11 mouse cellular contexts compared by ENCODE assay signal in genomic region chr19:40299983-40300759, GRCm38 (mm10). TPM values are rescaled to one million over a fixed set of nuclear protein-coding genes. Genes with fewer than 3 reads are reported as not detected.
DNase-seq lines count a peak whose midpoint lies in the region; ATAC-seq and TF ChIP-seq lines count a peak whose summit lies in the region.
"Had no signal": no experiment of that assay in that cellular context is flagged by ENCODE, and none has a peak within 500 bp of the region (broad histone marks: within the 10 kb centered on the region; RNA-seq: fewer than 3 reads in every experiment).

No protein-coding gene starts in this region.

- no peak for DNase-seq in hindbrain, embryonic 11.5 days (ENCODE audit: low spot score)
- peak; percentile 9 for DNase-seq in CD4-positive helper T cell, adult 2 months (ENCODE audit: low read depth, low spot score)
- peak; percentile 37 to 70 for DNase-seq in frontal cortex, postnatal 14 days (ENCODE audit: low spot score in 2 of 2)
- no peak for DNase-seq in midbrain, postnatal 0 days (ENCODE audit: low spot score)
- no peak for DNase-seq in thymus, postnatal 14 days

- TF ChIP-seq CTCF in midbrain, postnatal 0 days (IDR thresholded peaks at IDR 0.05): no peak

- H3K9ac ChIP-seq in hindbrain, embryonic 13.5 days: no peak overlapping the region
- no peak overlapping the region for H3K9ac ChIP-seq in hindbrain, embryonic 11.5 days (ENCODE audit: low read depth, low read length)
- H3K9ac ChIP-seq in midbrain, postnatal 0 days (replicated peaks; ENCODE audit: low read length, poor library complexity, severe bottlenecking): no peak overlapping the region
- H3K9ac ChIP-seq in liver, embryonic 12.5 days: no peak overlapping the region
- no peak overlapping the region for H3K9ac ChIP-seq in intestine, embryonic 16.5 days (ENCODE audit: low read depth, low read length)
- H3K9ac ChIP-seq: heart, embryonic 15.5 days; kidney, embryonic 15.5 days had no signal

- H3K4me2 ChIP-seq in hindbrain, embryonic 13.5 days: no peak overlapping the region
- no peak overlapping the region for H3K4me2 ChIP-seq in hindbrain, embryonic 11.5 days (replicated peaks; ENCODE audit: low read depth, low read length)
- H3K4me2 ChIP-seq in midbrain, postnatal 0 days (ENCODE audit: low read depth, low read length, poor library complexity, severe bottlenecking): no peak overlapping the region
- H3K4me2 ChIP-seq in liver, embryonic 12.5 days: no peak overlapping the region
- H3K4me2 ChIP-seq in intestine, embryonic 16.5 days (ENCODE audit: low read depth, low read length): no peak overlapping the region
- H3K4me2 ChIP-seq: heart, embryonic 15.5 days; kidney, embryonic 15.5 days had no signal

- ATAC-seq in hindbrain, embryonic 13.5 days (ENCODE audit: low FRiP score): 0 out of 2 replicates have a peak, but pooled peaks have one; percentile 44
- no peak for ATAC-seq in hindbrain, embryonic 11.5 days (ENCODE audit: low FRiP score)
- ATAC-seq in midbrain, postnatal 0 days (ENCODE audit: low FRiP score): no peak
- ATAC-seq in liver, embryonic 12.5 days: no peak
- ATAC-seq in intestine, embryonic 16.5 days: no peak

- WGBS in hindbrain, embryonic 13.5 days: 75% methylated on average over 12 of the region's 12 CpGs
- 86% methylated on average over 12 of the region's 12 CpGs for WGBS in hindbrain, embryonic 11.5 days
- 60% methylated on average over 12 of the region's 12 CpGs for whole genome bisulfite sequencing in midbrain, postnatal 0 days
- 64% methylated on average over 12 of the region's 12 CpGs for WGBS in liver, embryonic 12.5 days (ENCODE audit: insufficient replicate concordance)
- WGBS in intestine, embryonic 16.5 days: 79% methylated on average over 12 of the region's 12 CpGs

- H3K4me1 ChIP-seq in hindbrain, embryonic 13.5 days (replicated peaks): peaks cover 24% of the 10 kb centered on the region
- no peaks in the 10 kb centered on the region for H3K4me1 ChIP-seq in hindbrain, embryonic 11.5 days (replicated peaks; ENCODE audit: control insufficient read depth, insufficient read depth, low read length)
- no peaks in the 10 kb centered on the region for H3K4me1 ChIP-seq in midbrain, postnatal 0 days (ENCODE audit: insufficient read depth, low read length)
- H3K4me1 ChIP-seq in liver, embryonic 12.5 days: peaks cover 71% of the 10 kb centered on the region
- peaks cover 25% of the 10 kb centered on the region for H3K4me1 ChIP-seq in intestine, embryonic 16.5 days (ENCODE audit: control insufficient read depth, insufficient read depth, low read length)

- peaks cover 40% of the 10 kb centered on the region for H3K36me3 ChIP-seq in hindbrain, embryonic 13.5 days
- no peaks in the 10 kb centered on the region for H3K36me3 ChIP-seq in hindbrain, embryonic 11.5 days (ENCODE audit: control insufficient read depth, insufficient read depth, low read length)
- peaks cover 11% of the 10 kb centered on the region for H3K36me3 ChIP-seq in midbrain, postnatal 0 days (ENCODE audit: insufficient read depth, low read length)
- peaks cover 16% of the 10 kb centered on the region for H3K36me3 ChIP-seq in liver, embryonic 12.5 days
- no peaks in the 10 kb centered on the region for H3K36me3 ChIP-seq in intestine, embryonic 16.5 days (ENCODE audit: control insufficient read depth, insufficient read depth, low read length)
- H3K36me3 ChIP-seq: heart, embryonic 15.5 days; kidney, embryonic 15.5 days had no signal

- no peak overlapping the region for H3K27ac ChIP-seq in hindbrain, embryonic 13.5 days
- no peak overlapping the region for H3K27ac ChIP-seq in hindbrain, embryonic 11.5 days (ENCODE audit: low read depth, low read length)
- 0 out of 2 replicates have a peak overlapping the region, but pooled peaks have one; percentile 26 for H3K27ac ChIP-seq in midbrain, postnatal 0 days (ENCODE audit: low read depth, low read length)
- H3K27ac ChIP-seq in liver, embryonic 12.5 days: no peak overlapping the region
- H3K27ac ChIP-seq in intestine, embryonic 16.5 days (ENCODE audit: low read length): no peak overlapping the region
- H3K27ac ChIP-seq: heart, embryonic 15.5 days; kidney, embryonic 15.5 days had no signal

- no peaks in the 10 kb centered on the region for H3K9me3 ChIP-seq in hindbrain, embryonic 13.5 days
- no peaks in the 10 kb centered on the region for H3K9me3 ChIP-seq in hindbrain, embryonic 11.5 days (ENCODE audit: control insufficient read depth, low read length)
- H3K9me3 ChIP-seq in midbrain, postnatal 0 days (ENCODE audit: low read length): no peaks in the 10 kb centered on the region
- no peaks in the 10 kb centered on the region for H3K9me3 ChIP-seq in liver, embryonic 12.5 days (replicated peaks)
- H3K9me3 ChIP-seq in intestine, embryonic 16.5 days (ENCODE audit: control insufficient read depth, low read length): no peaks in the 10 kb centered on the region
- H3K9me3 ChIP-seq: heart, embryonic 15.5 days; kidney, embryonic 15.5 days; megakaryocyte, embryonic 14.5 days had no signal

- no peaks in the 10 kb centered on the region for H3K27me3 ChIP-seq in hindbrain, embryonic 13.5 days
- no peaks in the 10 kb centered on the region for H3K27me3 ChIP-seq in hindbrain, embryonic 11.5 days (ENCODE audit: control insufficient read depth, insufficient read depth, low read length)
- H3K27me3 ChIP-seq in midbrain, postnatal 0 days (ENCODE audit: insufficient read depth, low read length): no peaks in the 10 kb centered on the region
- no peaks in the 10 kb centered on the region for H3K27me3 ChIP-seq in liver, embryonic 12.5 days (replicated peaks)
- H3K27me3 ChIP-seq in intestine, embryonic 16.5 days (replicated peaks; ENCODE audit: control insufficient read depth, insufficient read depth, low read length): no peaks in the 10 kb centered on the region
- H3K27me3 ChIP-seq: heart, embryonic 15.5 days; kidney, embryonic 15.5 days had no signal

- no peak overlapping the region for H3K4me3 ChIP-seq in hindbrain, embryonic 13.5 days
- H3K4me3 ChIP-seq in hindbrain, embryonic 11.5 days (ENCODE audit: low read depth, low read length): no peak overlapping the region
- H3K4me3 ChIP-seq in midbrain, postnatal 0 days (ENCODE audit: low read depth, low read length): no peak overlapping the region
- H3K4me3 ChIP-seq in liver, embryonic 12.5 days: no peak overlapping the region
- no peak overlapping the region for H3K4me3 ChIP-seq in intestine, embryonic 16.5 days (ENCODE audit: low read length)
- H3K4me3 ChIP-seq: heart, embryonic 15.5 days; kidney, embryonic 15.5 days; megakaryocyte, embryonic 14.5 days had no signal

RNA-seq across cellular contexts. Expression of gene Pdlim1, which starts 28.5 kb away (rescaled TPM):
- 13.8 and 14.7 TPM in 2 replicates for polyA plus RNA-seq in hindbrain, embryonic 13.5 days (2015; fragmentation: Nextera tagmentation; extraction: Ambion mirVana)
- polyA plus RNA-seq in hindbrain, embryonic 11.5 days (2014; fragmentation: Nextera tagmentation; extraction: Ambion mirVana): 94.6 and 106 TPM in 2 replicates
- 0.71 and 1.5 TPM in 2 replicates for total RNA-seq in midbrain, postnatal 0 days (2014; rRNA removed)
- 4.4 and 4.5 TPM in 2 replicates for polyA plus RNA-seq in midbrain, postnatal 0 days (2015; fragmentation: Nextera tagmentation; extraction: Ambion mirVana)
- 78.3 and 82.3 TPM in 2 replicates for polyA plus RNA-seq in liver, embryonic 12.5 days (2016; fragmentation: Nextera tagmentation; extraction: Ambion mirVana)
- polyA plus RNA-seq in intestine, embryonic 16.5 days (2015; fragmentation: Nextera tagmentation; extraction: Ambion mirVana): 217 and 222 TPM in 2 replicates

Comparison
In these comparisons a context has a peak if more than half of its experiments do, and no peak if none do; other contexts are left out.
1. DNase-seq: peak in CD4-positive helper T cell, adult 2 months (single experiment) and frontal cortex, postnatal 14 days (2 of 2); none in hindbrain, embryonic 11.5 days (single experiment), midbrain, postnatal 0 days (single experiment) and thymus, postnatal 14 days (single experiment).